Mouse (Mus musculus) right cerebral cortex, adult 18-20 months (tissue): ENCODE data around the gene Fam43b.

Source experiments
- DNase-seq: peaks from one replicate; pipeline ENCODE4 v3.0.0; 2022; ENCODE audit warnings: mixed read lengths

Fam43b gene

GRCm38 (mm10) chr4:138347280-138347679, 49.0 kb downstream of the Fam43b start:
- DNase-seq: no peak

- DNase-seq: no peak
Measured at GRCm38 (mm10) chr4:138344891-138345545, 51.3 kb downstream of the Fam43b start.
